Mouse (Mus musculus): ENCODE data around the gene Clasp1. TPM values are rescaled to one million over a fixed set of nuclear protein-coding genes. Genes with fewer than 3 reads are reported as not detected.

The Clasp1 gene
- total RNA-seq, 2 experiments from 2014 or later = 112 to 118 TPM

DNA sequence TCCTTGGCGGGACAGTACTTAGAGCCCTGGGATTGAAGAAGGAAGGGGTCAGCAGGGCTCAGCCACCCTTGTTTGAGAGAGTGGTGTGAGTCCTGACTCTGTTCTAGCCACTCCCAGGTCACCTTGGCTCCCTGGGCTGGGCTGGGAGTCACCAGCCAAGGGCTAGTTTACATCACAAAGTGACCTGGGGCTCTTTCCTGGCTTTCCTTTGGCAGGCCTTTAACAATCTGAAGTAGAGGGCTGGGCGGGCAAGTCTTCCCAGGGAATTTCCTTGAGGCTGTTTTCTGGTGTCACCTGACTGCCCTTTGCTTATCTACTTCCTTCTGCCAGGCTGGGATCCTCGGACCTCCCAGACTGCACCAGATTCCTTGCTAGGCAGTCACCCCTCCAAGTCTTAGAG, 259.2 kb downstream of the Clasp1 start:
- DNase-seq (ENCODE audit: extremely low spot score in 1 of 2, low spot score in 2 of 2) = no peak
- H3K4me3 ChIP-seq = no peak overlapping the region
- intact Hi-C loops (cut with DNase I) = no loop called here
- no peak for TF ChIP-seq CTCF (IDR thresholded peaks at IDR 0.05)
- H3K27ac ChIP-seq = no peak overlapping the region

DNA sequence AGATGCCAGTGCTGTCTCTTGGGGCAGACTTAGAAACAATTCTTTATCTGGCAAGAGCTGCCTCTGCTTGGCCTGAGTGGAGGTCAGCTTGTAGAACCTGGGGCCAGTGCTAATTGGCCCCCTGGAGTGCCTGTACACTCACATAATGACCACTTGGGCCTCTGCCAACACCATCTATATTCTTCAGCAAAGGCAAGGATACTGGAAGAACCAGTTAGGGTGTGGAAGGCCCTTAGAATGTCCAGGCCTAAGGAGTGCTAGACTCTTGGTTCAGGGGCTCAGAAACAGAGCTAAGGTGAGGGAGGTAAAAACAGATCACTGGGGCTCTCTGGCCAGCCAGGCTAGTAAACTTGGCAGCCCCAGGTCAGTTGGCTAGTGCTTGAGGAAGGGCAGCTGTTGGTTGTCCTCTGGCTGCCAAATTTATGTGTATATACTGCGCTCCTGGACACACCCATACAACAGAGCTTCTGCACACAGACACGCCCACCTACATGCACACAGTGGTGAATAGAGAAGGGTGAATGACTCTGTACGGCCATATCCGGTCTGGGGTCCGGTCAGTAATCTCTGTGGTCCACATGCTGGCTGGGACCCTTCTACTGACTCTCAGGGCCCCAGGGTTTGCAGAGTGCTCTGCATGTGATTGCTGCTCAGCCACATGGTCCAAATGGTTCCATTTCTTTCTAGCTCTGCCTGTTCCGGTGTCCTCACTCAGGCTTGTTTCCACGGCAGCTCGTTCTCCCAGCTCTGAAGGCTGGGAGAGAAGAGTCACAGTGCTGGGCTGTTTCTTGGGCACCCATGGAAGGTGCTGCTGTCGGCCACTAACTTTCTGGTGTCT, 261.3 kb downstream of the Clasp1 start:
- no peak for TF ChIP-seq CTCF (IDR thresholded peaks at IDR 0.05)
- intact Hi-C loops (cut with DNase I) = no loop called here

DNA sequence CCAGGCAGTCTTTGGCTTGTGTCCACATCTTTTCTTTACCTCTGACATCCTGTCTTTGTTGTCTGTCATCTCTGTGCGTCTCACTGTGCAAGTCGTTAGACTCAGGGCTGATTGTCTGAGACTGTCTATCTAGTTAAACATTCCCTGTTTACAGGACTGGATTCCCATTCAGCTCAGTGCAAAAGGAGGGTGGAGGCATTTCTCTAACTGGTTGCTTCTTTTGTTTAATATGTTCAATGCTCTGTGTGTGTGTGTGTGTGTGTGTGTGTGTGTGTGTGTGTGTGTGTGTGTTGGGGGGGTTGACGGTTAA, 261.9 kb downstream of the Clasp1 start:
- TF ChIP-seq CTCF (IDR thresholded peaks at IDR 0.05) = no peak
- DNase-seq (ENCODE audit: extremely low spot score in 1 of 2, low spot score in 2 of 2) = no peak
- Histone ChIP-seq H3K4me3 (no peak overlapping the region), H3K27ac (no peak overlapping the region)
- intact Hi-C loops (cut with DNase I) = no loop called here

More for the DNA sequence above, 261.3 kb downstream of the Clasp1 start:
- DNase-seq (ENCODE audit: extremely low spot score in 1 of 2, low spot score in 2 of 2) = no peak
- Histone ChIP-seq H3K27ac (no peak overlapping the region), H3K4me3 (no peak overlapping the region)

DNA sequence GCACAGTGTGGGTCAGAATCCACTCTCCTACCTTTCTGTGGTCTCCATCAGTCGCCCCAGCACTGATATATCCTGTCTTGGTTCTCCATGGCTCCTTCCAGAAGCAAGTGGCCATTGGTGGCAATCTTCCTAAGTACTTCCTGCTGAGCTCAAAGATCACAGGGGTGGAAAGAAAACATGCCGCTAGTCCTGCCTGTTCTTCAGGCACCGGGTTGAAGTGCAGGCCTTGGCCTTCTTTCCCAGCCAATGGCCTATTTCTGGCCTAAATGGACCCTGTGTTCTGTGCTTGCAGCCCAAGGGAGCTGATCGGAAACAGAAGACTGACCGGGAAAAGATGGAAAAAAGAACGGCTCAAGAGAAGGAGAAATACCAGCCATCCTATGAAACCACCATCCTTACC, 269.9 kb downstream of the Clasp1 start:
- Histone ChIP-seq H3K27ac (no peak overlapping the region), H3K4me3 (no peak overlapping the region)
- TF ChIP-seq CTCF (IDR thresholded peaks at IDR 0.05) = no peak
- no peak for DNase-seq (ENCODE audit: extremely low spot score in 1 of 2, low spot score in 2 of 2)
- intact Hi-C loops (cut with DNase I) = no loop called here

DNA sequence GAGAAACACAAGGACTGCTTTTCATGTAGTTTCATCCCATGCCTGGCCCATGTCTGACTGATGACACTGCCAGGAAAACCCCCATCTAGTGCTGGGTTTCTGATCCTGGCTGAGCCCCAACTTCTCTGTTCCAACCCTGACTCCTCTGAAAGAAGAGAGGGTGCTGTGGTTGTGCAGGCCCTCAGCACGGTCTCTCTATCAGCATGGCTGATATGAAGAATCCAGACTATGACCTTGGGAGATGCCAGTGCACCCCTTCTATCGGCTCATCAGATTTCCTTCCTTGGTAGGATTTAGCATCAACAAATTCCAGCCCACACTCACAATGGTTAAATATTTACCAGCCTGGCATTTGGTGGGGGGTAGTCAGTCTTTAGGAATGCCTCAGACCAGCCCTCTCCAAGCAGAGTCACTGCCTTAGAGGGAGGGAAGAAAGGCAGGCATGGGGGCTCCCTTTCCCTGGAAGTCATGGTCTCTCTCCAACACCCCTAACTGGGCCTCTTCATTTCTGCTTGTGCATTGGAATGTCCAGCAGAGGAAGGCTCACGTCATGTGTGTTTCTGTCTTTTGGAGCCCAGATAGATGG, 272.1 kb downstream of the Clasp1 start:
- TF ChIP-seq CTCF (IDR thresholded peaks at IDR 0.05) = no peak
- DNase-seq (ENCODE audit: extremely low spot score in 1 of 2, low spot score in 2 of 2) = no peak
- Histone ChIP-seq H3K4me3 (no peak overlapping the region), H3K27ac (no peak overlapping the region)
- intact Hi-C loops (cut with DNase I) = no loop called here

Other genes starting within 250 kb of the Clasp1 start
- gene Gm29106, start 212.5 kb upstream of the Clasp1 start, total RNA-seq (2021) = not detected
- 100 to 1,000 TPM in 1 of 2 experiments, 10 to 100 TPM in 1; 96.0 to 104 TPM for gene Tsn, start 77.3 kb upstream of the Clasp1 start, total RNA-seq (2021)
- gene Nifk, start 67.2 kb upstream of the Clasp1 start, total RNA-seq (2021) = 10 to 100 TPM; 17.3 to 19.1 TPM
- 1 to 10 TPM; 2.4 to 2.9 TPM for gene Tfcp2l1, start 238.9 kb downstream of the Clasp1 start, total RNA-seq (2021)

All from left cerebral cortex, adult 2 months (tissue).